Mouse (Mus musculus): ENCODE results near the gene Arap2. TPM values are rescaled to one million over a fixed set of nuclear protein-coding genes. Genes with fewer than 3 reads are reported as not detected.
A peak's percentile ranks its signal among the peaks of the same experiment; 100 is the strongest.

Gene Arap2
- polyA plus RNA-seq, 1 experiment from 2014 or later: 20.2 TPM

- Histone ChIP-seq H3K9me3 (ENCODE audit: low read length) (no peaks in the 10 kb centered on the region), H3K9ac (replicated peaks; ENCODE audit: low read depth) (no peak overlapping the region), H3K4me3 (ENCODE audit: low read depth, low read length) (no peak overlapping the region), H3K27me3 (replicated peaks; ENCODE audit: insufficient read depth, low read length) (no peaks in the 10 kb centered on the region), H3K4me1 (ENCODE audit: insufficient read depth, low read depth, low read length) (no peaks in the 10 kb centered on the region), H3K36me3 (ENCODE audit: insufficient read depth, low read length) (no peaks in the 10 kb centered on the region), H3K27ac (ENCODE audit: low read length) (no peak overlapping the region), H3K4me2 (replicated peaks; ENCODE audit: low read depth, low read length) (no peak overlapping the region)
- DNase-seq (ENCODE audit: low spot score) (no peak), ATAC-seq (no peak)
- TF ChIP-seq CTCF (IDR thresholded peaks at IDR 0.05) (no peak), EP300 (IDR thresholded peaks at IDR 0.05) (no peak)
- WGBS: 59% methylated on average over 5 of the region's 5 CpGs
Measured at GRCm38 (mm10) chr5:62653924-62654323, 112.0 kb downstream of the Arap2 start.

DNA sequence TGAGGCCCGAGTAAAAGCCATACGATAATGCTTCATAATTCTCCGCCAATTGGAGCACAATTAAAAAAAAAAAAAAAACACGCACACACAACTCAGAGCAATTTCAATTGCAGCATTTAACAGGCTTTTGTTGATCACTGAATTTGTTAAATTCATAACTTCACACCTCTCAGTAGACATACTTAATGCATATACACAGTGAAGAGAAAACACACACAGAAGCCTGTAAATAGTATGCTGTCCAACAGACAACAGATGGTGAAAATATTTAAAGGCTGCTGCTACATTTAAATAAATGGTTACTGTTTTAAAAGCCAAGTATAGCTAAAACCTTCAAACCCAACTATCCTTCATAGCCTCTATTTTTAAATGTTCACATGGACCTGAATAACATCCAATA, 123.6 kb downstream of the Arap2 start:
- H3K9ac ChIP-seq (replicated peaks; ENCODE audit: low read depth): no peak overlapping the region
- no peak overlapping the region for H3K4me2 ChIP-seq (replicated peaks; ENCODE audit: low read depth, low read length)
- no peaks in the 10 kb centered on the region for H3K27me3 ChIP-seq (replicated peaks; ENCODE audit: insufficient read depth, low read length)
- no peaks in the 10 kb centered on the region for H3K4me1 ChIP-seq (ENCODE audit: insufficient read depth, low read depth, low read length)
- no peak for ATAC-seq
- 90% methylated on average over 4 of the region's 4 CpGs for WGBS
- TF ChIP-seq EP300 (IDR thresholded peaks at IDR 0.05): no peak
- TF ChIP-seq CTCF (IDR thresholded peaks at IDR 0.05): no peak
- no peak overlapping the region for H3K4me3 ChIP-seq (ENCODE audit: low read depth, low read length)
- no peaks in the 10 kb centered on the region for H3K36me3 ChIP-seq (ENCODE audit: insufficient read depth, low read length)
- H3K9me3 ChIP-seq (ENCODE audit: low read length): no peaks in the 10 kb centered on the region
- no peak for DNase-seq (ENCODE audit: low spot score)
- H3K27ac ChIP-seq (ENCODE audit: low read length): no peak overlapping the region

DNA sequence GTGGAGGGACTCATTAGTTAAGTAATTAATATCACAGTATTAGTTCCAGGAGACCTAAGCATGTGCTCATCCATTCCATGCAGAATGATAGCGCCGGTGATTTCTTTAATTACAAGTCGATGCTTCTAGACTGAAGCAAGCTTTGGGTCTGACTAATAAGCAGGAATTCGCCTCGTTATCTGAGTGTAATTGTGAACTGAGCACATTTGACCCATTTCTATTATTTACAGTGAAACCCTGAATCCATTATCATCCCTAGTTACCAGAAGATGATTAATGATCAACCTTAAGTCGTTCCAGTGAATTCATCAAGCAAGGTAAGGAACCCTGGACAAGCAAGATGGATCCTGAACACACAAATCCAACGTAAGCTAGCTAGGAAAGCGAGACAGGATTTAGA, 125.5 kb downstream of the Arap2 start:
- TF ChIP-seq CTCF (IDR thresholded peaks at IDR 0.05) (no peak), EP300 (IDR thresholded peaks at IDR 0.05) (no peak)
- DNase-seq (ENCODE audit: low spot score): no peak
- Histone ChIP-seq H3K27ac (ENCODE audit: low read length) (no peak overlapping the region), H3K4me3 (ENCODE audit: low read depth, low read length) (no peak overlapping the region), H3K9me3 (ENCODE audit: low read length) (no peaks in the 10 kb centered on the region), H3K4me1 (ENCODE audit: insufficient read depth, low read depth, low read length) (no peaks in the 10 kb centered on the region), H3K27me3 (replicated peaks; ENCODE audit: insufficient read depth, low read length) (peaks cover 3% of the 10 kb centered on the region; the same call in 1 of the 2 replicates), H3K4me2 (replicated peaks; ENCODE audit: low read depth, low read length) (no peak overlapping the region), H3K36me3 (ENCODE audit: insufficient read depth, low read length) (no peaks in the 10 kb centered on the region), H3K9ac (replicated peaks; ENCODE audit: low read depth) (no peak overlapping the region)
- no peak for ATAC-seq
- WGBS: 74% methylated on average over 8 of the region's 8 CpGs

DNA sequence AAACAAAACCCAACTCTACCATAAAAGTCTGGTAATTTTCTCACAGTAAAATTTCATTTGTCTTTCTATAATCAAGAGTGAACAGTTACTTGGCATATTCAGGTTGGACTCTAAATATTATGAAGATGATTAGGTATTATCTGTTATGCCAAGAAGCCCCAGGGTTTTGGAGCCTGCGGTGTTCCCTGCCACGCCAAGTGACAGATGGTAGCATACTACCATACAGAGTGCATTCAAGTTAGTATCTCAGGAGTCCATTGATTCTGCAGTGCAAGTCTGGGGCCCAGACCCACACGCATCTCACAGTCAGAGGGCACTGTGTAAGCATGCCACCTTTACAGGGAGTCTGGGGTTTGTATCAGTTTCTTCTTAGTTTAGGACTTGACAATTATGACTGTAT, 129.6 kb downstream of the Arap2 start:
- TF ChIP-seq CTCF (IDR thresholded peaks at IDR 0.05): no peak
- TF ChIP-seq EP300 (IDR thresholded peaks at IDR 0.05): no peak
- WGBS: 83% methylated on average over 3 of the region's 3 CpGs
- H3K9ac ChIP-seq (replicated peaks; ENCODE audit: low read depth): no peak overlapping the region
- no peak for DNase-seq (ENCODE audit: low spot score)
- H3K4me2 ChIP-seq (replicated peaks; ENCODE audit: low read depth, low read length): no peak overlapping the region
- no peaks in the 10 kb centered on the region for H3K9me3 ChIP-seq (ENCODE audit: low read length)
- peaks cover 3% of the 10 kb centered on the region; the same call in 1 of the 2 replicates for H3K27me3 ChIP-seq (replicated peaks; ENCODE audit: insufficient read depth, low read length)
- no peaks in the 10 kb centered on the region for H3K4me1 ChIP-seq (ENCODE audit: insufficient read depth, low read depth, low read length)
- ATAC-seq: no peak
- H3K4me3 ChIP-seq (ENCODE audit: low read depth, low read length): no peak overlapping the region
- no peaks in the 10 kb centered on the region for H3K36me3 ChIP-seq (ENCODE audit: insufficient read depth, low read length)
- H3K27ac ChIP-seq (ENCODE audit: low read length): no peak overlapping the region

DNA sequence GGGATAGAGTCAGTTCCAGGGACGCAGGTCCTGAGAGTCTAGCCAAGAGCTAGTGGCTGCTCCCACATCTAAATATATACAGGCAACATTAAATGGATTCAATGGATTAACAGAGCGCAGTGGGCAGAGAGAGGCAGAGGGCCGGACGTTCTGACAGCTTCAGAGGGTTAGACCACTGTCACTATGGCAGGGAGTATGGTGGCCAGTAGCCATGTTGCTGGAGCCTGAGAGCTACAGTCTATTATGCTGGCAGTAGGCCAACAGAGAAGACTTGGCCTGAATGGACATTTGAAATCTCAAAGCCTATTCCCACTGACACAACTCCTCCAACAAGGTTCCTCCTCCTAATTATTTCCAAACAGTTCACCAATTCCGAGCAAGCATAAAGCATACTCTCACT, 137.1 kb downstream of the Arap2 start:
- H3K9ac ChIP-seq (replicated peaks; ENCODE audit: low read depth): no peak overlapping the region
- H3K4me3 ChIP-seq (ENCODE audit: low read depth, low read length): no peak overlapping the region
- WGBS: 87% methylated on average over 5 of the region's 5 CpGs
- no peak overlapping the region for H3K27ac ChIP-seq (ENCODE audit: low read length)
- no peak overlapping the region for H3K4me2 ChIP-seq (replicated peaks; ENCODE audit: low read depth, low read length)
- peaks cover 3% of the 10 kb centered on the region; the same call in 1 of the 2 replicates for H3K27me3 ChIP-seq (replicated peaks; ENCODE audit: insufficient read depth, low read length)
- no peaks in the 10 kb centered on the region for H3K9me3 ChIP-seq (ENCODE audit: low read length)
- TF ChIP-seq CTCF (IDR thresholded peaks at IDR 0.05): no peak
- TF ChIP-seq EP300 (IDR thresholded peaks at IDR 0.05): no peak
- H3K36me3 ChIP-seq (ENCODE audit: insufficient read depth, low read length): no peaks in the 10 kb centered on the region
- DNase-seq (ENCODE audit: low spot score) (no peak), ATAC-seq (no peak)
- no peaks in the 10 kb centered on the region for H3K4me1 ChIP-seq (ENCODE audit: insufficient read depth, low read depth, low read length)

- DNase-seq (ENCODE audit: low spot score) (peak; percentile 18), ATAC-seq (peak; percentile 41; the same call in 1 of the 2 replicates)
- H3K9me3 ChIP-seq (ENCODE audit: low read length): no peaks in the 10 kb centered on the region
- H3K9ac ChIP-seq (replicated peaks; ENCODE audit: low read depth): no peak overlapping the region
- no peak overlapping the region for H3K4me3 ChIP-seq (ENCODE audit: low read depth, low read length)
- TF ChIP-seq EP300 (IDR thresholded peaks at IDR 0.05): no peak
- no peaks in the 10 kb centered on the region for H3K36me3 ChIP-seq (ENCODE audit: insufficient read depth, low read length)
- 58% methylated on average over 11 of the region's 11 CpGs for WGBS
- no peak overlapping the region for H3K4me2 ChIP-seq (replicated peaks; ENCODE audit: low read depth, low read length)
- H3K4me1 ChIP-seq (ENCODE audit: insufficient read depth, low read depth, low read length): no peaks in the 10 kb centered on the region
- H3K27ac ChIP-seq (ENCODE audit: low read length): no peak overlapping the region
- H3K27me3 ChIP-seq (replicated peaks; ENCODE audit: insufficient read depth, low read length): peaks cover 3% of the 10 kb centered on the region
Measured at GRCm38 (mm10) chr5:62622848-62623479, 143.0 kb downstream of the Arap2 start.

DNA sequence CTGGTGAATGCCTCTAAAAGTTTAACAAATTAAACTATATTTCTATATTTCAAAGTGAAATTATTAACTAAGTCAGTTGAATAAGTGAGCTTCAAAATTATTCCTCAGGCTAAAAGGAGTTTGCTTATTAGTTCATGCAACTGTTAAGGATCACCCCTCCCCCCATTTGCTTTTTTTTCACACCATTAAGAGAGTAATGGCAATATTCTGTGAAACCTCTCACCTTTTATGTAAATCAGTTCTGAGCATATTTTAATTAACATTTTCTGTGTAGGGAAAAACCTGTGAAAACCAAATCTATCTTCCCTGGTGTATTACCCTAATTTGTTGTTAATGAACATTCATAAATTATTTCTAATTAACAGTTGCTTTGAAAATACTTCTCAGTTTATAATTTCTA, 147.7 kb downstream of the Arap2 start:
- TF ChIP-seq CTCF (IDR thresholded peaks at IDR 0.05): no peak
- no peak for TF ChIP-seq EP300 (IDR thresholded peaks at IDR 0.05)
- no peaks in the 10 kb centered on the region for H3K9me3 ChIP-seq (ENCODE audit: low read length)
- H3K4me2 ChIP-seq (replicated peaks; ENCODE audit: low read depth, low read length): no peak overlapping the region
- DNase-seq (ENCODE audit: low spot score) (no peak), ATAC-seq (no peak)
- no peaks in the 10 kb centered on the region for H3K4me1 ChIP-seq (ENCODE audit: insufficient read depth, low read depth, low read length)
- no peak overlapping the region for H3K4me3 ChIP-seq (ENCODE audit: low read depth, low read length)
- H3K27ac ChIP-seq (ENCODE audit: low read length): no peak overlapping the region
- no peaks in the 10 kb centered on the region; the same call in 1 of the 2 replicates for H3K27me3 ChIP-seq (replicated peaks; ENCODE audit: insufficient read depth, low read length)
- no peak overlapping the region for H3K9ac ChIP-seq (replicated peaks; ENCODE audit: low read depth)
- no peaks in the 10 kb centered on the region for H3K36me3 ChIP-seq (ENCODE audit: insufficient read depth, low read length)
